Mouse (Mus musculus) left cerebral cortex, adult 9 months (tissue): Measurements from ENCODE around the gene Leng9.
A peak's percentile ranks its signal among the peaks of the same experiment; 100 is the strongest.
"Not testable (repeated sequence)": the region's sequence is repeated elsewhere in the genome, so short reads cannot be mapped to it uniquely, and the experiment has no call there.

ENCODE experiments used
- DNase-seq, 2 experiments: peaks; one replicate each; pipeline ENCODE4 v3.0.0; 2022; ENCODE audit warnings: low spot score in 2 of 2

Leng9 gene

DNA sequence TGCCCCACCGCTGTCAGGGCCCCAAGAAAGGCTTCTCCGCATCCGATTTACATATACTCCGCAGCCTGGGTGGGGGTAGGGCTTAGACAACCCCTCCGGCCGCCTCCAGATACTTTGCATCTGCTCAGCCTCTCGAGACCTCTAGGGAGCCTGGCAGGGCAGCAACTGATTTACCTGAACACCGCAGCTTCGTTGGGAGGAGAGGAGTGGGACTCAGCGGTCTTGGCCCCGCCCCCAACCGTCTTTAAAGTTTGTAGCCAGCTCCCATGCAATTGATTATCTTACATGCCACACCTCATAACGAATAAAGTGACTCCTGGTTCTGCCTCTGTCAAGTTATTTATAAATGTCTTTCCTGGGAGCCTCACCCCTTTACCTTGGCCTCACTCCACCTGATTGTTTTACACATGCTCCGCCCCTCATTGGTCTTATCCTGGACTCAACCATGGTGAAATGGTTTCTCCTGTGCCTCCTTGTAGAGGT lies at the start of gene Leng9:
Gene Leng9 (minus strand): TSS at position 316 of the 483 bp plus-strand sequence.
- peak in 1 of 2 experiments; percentile 39 for DNase-seq

DNA sequence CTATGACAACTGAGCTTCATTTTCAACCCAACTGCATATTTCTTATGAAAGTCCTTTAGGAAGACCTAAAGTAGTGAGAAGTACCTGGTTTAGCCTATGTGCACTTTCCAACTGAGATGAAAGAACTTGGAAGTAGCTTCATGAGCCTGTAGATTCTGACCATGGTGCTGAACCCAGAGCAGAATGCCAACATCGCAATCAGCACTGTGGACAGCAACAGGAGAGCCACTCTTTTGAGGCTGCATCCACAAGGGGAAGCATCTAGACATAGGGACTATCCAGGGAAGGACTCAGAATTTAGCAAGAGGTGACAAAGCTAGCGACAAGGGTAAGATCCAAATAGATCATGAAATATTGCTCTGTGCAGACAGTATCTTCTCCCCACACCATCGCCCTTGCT lies 28.3 kb upstream of the Leng9 start:
- DNase-seq, result no peak

DNA sequence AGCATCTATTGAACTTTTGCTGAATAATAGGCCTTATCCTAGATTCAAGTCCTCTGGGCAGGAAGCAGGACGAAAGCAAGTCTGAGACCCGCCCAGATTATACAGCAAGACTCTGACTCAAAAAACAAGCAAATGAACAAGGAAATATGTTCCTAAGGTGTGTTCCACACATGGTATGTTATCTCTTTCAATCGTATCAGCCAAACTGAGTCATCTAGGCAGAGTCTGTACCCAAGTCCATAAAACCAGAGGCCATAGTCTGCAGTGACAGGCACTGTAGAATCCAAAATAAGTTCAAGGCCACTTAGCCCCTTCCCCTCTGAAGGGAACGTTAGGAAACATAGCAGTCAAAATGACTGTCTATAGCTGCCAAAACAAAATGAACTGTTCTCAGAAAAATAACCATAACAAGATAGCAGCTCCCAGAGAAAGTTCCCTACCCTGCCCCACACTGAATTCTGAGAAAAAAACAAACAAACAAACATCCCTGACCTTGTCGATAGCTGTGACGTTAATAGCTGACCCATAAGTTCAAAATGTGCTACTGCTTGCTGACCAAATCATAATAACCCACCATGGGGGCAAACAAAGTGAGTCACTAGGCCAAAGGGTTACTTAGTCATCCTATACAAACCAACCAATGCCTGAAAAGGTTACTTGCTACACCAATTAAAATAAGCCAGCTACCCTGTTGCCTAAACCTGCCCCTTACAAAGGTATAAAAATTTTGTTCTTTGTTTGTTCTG lies 20.2 kb upstream of the Leng9 start:
- no peak for DNase-seq

DNA sequence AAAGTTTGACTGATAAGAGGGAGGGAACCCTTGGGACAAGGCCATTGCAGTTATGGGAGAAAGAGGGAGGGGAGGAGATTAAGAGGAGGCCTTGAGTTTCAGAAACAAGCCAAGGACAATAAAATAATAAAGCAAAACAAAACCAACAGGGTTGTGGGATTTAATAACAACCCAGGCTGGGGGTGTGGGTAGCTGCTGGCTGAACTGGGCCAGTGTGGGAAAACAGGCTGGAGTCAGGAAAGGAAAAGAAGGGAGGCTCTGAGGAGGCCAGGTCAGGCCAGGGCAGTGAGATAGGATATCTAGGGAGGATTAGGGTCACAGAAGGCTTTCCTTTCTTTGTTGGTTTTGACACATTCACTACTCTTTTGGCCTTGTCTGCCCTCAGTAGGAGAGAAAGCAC lies 16.9 kb upstream of the Leng9 start:
- DNase-seq, result no peak

DNA sequence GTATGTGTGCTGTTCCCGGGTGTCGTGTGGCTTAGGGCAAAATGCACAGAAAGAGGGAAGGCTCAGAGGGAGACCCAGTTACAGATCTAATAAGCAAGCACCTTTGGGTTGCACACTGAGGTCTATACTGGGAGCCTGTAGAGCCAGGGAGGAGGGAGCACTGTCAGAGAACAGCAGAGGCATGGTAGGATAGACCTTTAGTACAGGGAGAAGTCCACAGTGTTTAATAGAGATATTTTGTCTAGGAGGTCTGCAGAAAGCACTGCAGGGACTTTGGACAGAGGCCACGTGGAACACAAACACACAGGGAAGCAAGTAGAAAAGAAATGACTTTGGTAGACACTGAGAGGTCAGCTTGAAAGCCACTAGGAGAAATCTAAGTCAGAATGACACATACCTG lies 15.1 kb upstream of the Leng9 start:
- DNase-seq, result no peak

DNA sequence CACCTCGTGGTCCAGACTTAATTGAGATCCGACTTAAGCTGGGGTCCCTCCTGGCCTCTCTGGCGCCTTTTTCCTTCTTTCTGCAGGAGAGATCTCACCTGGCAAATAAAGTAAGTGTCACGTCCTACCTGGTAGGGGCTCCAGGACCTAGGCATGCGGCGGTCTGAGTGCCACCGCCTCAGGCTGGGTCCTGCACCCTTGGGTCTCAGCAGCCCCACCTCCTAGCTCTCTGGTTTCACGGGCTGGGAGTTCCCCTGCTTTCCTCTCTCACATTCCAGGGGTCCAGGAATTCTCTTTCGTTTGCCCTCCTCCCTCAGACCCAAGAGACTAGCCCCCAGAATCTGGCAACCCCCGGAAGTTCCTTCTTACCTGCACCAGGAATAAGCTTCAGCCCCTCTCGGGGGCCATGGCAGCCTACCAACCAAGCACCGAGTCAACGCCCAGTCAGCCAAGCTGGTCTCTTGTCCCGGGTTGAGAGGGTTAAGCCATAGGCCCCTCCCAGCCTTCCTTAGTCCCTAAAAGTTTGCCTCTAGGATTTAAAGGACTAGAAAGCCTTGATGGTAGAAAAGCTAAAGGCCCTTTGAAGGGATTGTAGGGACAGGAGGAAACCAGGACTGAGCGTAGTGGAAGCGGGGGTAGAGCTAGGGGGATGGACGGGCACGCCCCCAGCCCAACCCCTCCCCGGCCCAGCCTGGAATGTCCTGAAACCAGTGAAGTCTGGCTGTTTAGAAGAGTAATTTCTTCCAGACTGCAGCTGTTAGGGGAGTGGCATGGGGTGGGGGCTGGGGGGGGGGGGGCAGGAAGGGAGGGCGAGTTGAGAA lies 14.1 kb upstream of the Leng9 start, which contains the start of gene Cdc42ep5:
Gene Cdc42ep5 (minus strand): TSS at position 771 of the 821 bp plus-strand sequence.
- no peak for DNase-seq

DNA sequence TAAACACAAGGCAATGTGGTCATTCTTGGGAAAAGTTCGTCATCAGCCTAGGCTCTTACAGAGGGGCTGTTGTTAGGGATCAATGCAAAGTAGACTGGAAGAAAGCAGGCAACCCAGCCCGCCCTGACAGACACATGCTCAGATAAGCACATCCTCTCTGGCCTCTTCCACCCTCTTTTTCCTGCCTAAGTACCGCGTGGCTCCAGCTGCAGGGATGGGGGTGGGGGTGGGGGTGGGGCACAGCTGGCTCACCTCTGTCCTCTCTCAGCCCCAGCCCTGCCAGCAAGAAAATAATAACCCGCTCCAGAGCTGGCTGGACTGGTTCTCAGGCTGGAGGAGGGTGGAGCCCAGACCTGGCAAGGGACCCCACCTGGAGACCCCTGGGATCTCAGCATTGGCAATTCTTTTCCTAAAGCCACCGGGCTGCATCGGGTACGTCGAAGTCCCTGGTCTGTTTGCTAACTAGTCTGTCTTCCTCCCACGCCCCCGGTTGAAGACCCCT lies 13.4 kb upstream of the Leng9 start:
- no peak for DNase-seq

DNA sequence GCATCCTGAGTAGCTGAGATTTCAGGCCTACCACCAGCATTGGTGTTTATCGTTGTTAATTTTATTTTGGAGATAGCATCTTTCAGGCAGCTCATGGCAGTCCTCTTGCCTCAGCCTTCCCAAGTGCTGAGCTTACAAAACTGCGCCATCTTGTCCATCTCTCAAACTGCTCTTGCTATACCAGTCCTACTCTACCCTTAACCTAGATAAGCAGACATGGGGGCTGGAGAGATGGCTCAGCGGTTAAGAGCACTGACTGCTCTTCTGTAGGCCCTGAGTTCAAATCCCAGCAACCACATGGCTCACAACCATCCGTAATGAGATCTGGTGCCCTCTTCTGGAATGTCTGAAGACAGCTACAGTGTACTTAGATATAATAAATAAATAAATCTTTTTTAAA lies 11.4 kb upstream of the Leng9 start:
- not testable (repeated sequence) for DNase-seq

DNA sequence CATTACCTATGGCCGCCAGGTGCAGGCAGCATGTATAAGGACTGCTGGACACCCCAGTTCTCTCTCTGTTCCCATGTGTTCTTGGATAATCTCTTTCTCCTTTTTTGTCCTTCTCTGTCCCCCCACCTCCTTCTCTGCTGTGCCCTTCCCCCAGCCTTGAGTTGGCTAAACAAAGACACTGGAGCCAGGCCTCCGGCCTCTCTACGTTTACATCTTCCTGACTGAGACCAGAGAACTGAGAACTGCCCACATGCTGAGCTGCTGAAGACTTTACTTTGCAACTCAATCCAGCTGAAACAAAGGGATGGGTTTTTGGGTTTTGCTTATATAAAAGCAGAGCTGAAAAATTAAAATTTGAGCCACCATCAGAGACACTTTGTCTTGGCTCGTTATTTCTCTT lies 4.8 kb upstream of the Leng9 start:
- DNase-seq, result no peak

DNA sequence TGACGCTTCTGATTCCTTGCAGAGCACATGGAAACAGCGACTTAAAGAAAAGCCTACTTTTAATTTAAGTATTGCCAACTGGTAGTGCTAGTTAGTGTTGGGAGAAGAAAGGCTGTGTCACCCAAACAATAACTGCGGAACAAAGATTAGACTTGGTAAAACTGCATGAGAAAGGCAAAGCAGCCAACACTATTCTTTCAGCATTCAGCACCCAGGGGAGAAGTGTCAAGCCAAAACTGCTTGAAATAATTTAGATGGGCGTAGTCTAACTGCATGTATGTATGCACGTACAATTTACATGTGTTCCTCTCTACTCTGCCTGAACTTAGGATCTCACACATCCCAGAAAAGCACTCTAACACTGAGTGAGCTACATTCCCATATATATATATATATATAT lies 4.2 kb upstream of the Leng9 start:
- no peak for DNase-seq

DNA sequence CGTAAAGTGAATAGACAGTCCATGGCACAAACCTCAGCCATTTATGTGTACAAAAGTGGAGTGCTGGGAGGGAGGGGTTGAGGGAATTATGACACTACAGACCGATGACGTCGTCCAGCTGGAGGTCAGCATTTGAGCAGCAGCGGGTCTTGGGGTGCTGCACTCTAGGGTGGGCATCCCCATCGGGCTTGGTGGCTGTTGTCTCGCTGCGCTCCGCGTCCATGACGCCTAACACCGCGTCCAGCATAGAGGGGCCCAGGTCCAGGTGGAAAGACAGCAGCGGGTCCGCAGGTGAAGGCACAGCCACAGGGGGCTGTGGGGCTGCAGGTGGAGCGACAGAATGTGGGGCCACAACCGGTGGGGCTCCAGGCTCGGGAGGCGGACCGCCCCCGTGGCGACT lies 1.1 kb upstream of the Leng9 start:
- DNase-seq, result peak in 1 of 2 experiments; percentile 10

DNA sequence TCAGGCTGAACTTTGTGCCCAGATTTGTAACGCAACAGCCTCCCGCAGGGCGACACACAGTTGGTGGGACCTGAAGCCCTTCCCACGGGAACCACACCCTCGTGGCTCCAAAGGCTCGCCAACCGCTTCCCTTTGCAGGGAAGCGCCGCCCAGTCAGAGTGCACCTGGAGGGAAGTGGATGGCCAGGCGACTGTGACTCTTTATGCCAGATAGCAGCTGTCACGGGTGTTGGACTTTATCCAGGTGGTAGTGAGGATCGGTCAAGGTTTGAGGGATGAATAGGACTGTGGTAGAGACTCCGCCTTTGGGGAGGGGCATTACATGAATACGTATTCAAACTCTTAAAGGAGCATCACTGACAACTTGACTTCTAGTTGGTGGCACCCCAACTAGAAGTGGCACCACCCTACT lies 642 bp upstream of the Leng9 start:
- DNase-seq, result peak in 1 of 2 experiments; percentile 27

DNA sequence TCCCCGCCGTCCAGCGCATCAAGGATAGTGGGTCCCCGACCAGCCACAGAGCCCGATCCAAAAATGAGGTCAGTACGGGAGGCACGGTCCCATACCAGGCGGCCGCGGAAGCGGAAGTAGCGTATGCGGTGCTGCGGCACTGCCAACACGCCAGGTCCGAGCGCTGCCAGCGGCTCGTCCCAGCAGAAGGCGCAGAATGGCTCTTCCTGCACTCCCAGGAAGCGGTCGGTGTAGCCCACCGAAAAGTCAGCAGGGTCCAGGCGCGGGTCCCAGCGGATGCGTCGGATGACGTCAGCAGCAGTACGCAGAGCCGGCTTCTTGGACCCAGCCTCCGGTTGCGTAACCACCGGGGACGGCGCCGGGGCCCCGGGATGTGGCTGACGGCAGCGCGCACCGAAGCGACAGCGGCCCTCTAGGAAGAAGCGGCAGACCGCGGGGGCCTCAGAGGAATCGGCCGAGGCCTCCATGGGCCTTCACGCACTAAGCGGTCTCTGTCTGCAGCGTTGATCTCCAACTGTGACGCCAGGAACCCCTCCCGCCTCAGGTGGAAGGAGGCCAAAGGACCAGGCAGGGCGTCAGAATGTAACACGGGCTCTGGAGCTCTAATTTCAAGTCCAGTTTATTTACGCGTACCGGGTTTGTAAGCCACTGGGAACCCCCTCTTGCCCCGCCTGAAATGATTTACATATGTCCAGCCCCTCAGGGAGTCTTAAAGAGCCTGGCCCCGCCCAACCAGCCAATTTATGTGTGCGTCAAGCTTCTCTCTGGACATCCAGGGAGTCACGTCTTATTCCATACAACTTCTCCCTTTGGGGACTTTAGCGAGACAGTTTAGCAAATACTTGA lies 742 bp downstream of the Leng9 start:
- peak; percentile 59 to 85 for DNase-seq

DNA sequence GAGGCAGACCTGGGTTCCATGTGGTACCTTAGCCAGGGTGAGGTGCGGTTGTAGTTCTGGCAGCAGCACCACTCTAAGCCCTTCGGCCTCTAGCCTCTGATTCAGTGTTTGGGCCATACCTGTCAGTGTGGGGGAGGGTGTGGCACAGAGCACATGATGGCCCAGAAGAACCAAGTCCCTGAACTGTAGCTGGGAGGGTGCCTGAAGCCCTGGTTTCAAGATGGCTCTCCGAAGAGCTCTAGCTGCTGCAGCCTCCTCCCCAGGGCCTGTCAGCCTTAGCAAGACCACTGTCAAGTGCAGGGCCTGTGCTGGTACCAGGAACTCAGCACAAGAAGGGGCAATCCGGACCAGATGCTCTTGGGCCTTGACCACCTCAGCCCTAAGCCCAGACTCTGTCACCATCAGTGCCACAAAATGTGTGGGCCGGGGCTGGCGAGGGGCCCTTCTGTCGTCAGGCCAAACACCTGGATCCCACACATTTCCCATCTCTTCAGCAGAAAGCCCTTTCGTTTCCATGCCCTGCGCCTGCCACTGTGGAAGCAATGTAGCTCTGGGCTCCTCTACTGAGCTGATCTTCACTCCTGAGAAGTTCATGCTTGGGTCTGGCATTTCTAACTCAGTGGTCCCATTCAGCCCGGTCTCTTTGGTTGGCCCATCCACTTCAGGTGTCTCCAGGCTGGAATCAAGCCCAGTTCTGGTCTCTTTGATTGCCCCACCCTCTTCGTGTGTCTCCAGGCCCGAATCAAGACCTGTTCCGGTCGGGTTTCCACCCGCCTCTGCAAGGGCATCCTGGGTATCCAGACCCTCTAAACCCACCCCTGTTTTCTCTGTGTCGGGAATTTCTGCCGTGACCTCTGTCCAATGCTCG lies 1.6 kb downstream of the Leng9 start:
- DNase-seq, result peak in 1 of 2 experiments; percentile 30

DNA sequence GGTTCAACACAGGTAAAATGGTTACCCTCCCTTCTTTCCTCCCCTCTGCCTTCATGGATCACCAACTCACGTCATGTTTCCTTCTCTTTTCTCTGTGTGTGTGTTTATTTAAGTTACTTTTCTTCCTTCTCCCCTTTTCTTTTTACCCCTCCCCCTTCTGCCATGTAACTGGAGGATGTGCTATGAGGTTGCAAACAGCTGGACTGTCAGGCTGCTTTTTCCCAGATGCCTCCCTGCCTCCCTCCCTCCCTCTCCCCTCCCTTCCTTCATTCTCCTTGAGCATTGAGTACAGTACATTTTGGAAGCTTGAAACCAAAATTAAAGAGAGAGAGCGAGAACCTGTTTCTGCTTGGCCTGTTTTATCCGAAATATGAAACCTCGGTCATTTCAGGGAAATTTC lies 2.3 kb downstream of the Leng9 start:
- DNase-seq, result no peak

DNA sequence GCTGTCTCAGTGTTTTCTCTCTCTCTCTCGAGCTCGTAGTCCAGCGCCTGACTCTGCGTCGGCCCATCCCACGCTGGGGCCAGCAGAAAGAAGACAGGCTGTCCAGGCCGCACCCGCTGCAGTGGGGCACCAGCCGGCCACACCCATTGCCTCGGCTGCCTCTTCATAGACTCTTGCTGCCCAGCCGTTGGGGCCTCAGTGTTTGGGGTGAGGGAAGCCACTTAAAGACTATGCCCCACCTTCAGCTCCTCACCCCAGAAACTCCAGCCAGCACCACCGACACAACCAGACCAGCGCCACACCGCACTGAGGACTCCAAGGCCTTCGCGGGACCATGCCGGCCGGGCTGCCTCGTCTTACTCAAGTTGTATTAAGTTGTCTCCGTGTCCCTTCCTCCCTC lies 2.8 kb downstream of the Leng9 start:
- DNase-seq, result no peak

DNA sequence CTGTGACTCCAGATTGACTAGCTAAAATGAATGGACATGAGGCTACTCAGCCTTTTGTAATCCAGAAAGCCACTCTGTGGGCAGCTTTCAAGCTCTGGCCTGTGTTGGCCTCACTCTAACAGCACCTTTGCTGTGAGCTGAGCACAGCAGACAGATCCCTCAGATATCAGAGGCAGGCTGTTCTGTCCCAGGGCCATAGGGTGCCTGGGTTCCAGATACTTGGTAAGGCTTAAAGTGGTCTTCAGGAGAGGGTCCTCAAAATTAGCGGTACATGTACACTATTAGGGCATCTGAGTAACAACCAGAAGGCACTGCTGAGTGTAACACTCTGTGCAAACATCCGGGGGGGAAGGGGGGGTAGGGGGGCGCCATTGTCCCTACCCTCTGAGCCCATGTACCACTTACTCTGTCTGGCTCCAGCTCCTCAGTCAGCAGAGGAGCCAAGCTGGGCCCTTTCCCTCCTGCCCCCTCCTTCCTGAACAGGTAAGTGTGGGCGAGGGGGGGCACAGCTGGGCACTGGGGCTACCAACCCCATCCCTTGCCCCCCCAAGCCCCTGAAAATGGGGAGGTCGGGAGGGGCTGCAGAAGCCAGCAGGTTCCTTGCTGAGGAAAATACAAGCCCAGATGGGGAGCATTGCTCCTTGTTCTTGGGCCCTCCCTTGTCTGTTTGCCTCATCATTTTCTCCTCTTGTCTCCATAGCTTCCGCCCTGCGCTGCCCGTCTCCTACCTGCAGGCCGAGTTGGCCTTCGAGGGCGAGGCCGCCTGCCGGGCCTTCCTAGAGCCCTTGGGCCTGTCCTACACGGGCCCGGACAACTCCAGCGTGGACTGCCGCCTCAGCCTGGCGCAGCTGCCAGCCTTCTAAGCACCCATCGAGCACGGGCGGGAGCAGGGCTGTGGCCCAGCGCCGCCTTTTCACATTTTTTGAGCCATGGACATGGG lies 3.7 kb downstream of the Leng9 start:
- no peak for DNase-seq

DNA sequence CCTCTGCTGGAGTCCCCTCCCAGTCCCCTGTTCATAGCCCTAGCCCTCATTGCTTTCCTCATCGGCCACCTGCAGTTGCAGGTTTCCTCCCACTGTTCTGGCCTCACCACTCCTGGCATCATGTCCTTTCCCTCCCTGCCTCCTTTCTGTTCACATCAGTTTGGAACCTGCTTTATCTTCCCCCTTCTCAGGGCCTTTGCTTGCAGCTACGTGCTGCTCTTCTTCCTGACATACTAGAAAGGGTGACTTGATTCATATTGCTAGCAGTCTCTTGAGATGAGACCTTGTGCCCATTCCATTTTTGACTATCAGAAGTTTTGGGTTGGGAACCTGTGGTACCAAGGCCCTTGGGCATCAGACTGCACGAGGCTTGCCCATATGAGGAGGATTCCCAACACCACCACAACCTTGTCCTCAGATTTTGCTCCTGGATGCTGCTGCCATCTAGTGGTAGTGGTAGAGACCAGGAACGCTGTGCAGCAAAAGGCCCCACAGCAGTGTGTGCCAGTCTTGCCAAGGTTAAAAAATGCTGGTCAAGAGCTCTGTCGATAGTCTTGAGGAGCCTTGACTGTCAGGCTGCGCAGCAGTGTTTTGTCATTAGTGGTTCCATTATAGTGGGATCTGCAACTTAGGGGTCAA lies 4.5 kb downstream of the Leng9 start:
- peak; percentile 5 to 69 for DNase-seq
